Mouse (Mus musculus) intestine, embryonic 16.5 days (tissue): ENCODE results near the gene Slc39a13. TPM values are rescaled to one million over a fixed set of nuclear protein-coding genes. Genes with fewer than 3 reads are reported as not detected.

Experiments used
- ATAC-seq: fragments of 200-750 bp; cut with Nextera tagmentation; 2 replicates; pipeline ENCODE4 v1.8.0; 2017; ENCODE audit warnings: moderate TSS enrichment, moderate library complexity
- H3K27ac ChIP-seq: fragments of 300-500 bp; sonication (generic); 2 replicates; pipeline ENCODE4 v1.5.1; 2014; ENCODE audit warnings: mild to moderate bottlenecking, low read length
- H3K27me3 ChIP-seq: fragments of 300-500 bp; sonication (generic); replicated peaks from 2 replicates; pipeline ENCODE4 v1.6.1; 2014; ENCODE audit warnings: low read length, control low read depth, mixed read lengths; ENCODE audit not compliant: control insufficient read depth, insufficient read depth
- H3K36me3 ChIP-seq: fragments of 300-500 bp; sonication (generic); 2 replicates; pipeline ENCODE4 v1.6.1; 2014; ENCODE audit warnings: low read length, control low read depth; ENCODE audit not compliant: control insufficient read depth, insufficient read depth
- H3K4me1 ChIP-seq: fragments of 300-500 bp; sonication (generic); 2 replicates; pipeline ENCODE4 v1.6.1; 2014; ENCODE audit warnings: low read length, control low read depth, mixed read lengths; ENCODE audit not compliant: control insufficient read depth, insufficient read depth
- H3K4me2 ChIP-seq: fragments of 300-500 bp; sonication (generic); 2 replicates; pipeline ENCODE4 v1.6.1; 2014; ENCODE audit warnings: low read depth, low read length, control low read depth
- H3K4me3 ChIP-seq: fragments of 300-500 bp; sonication (generic); 2 replicates; pipeline ENCODE4 v1.5.1; 2014; ENCODE audit warnings: mild to moderate bottlenecking, low read length
- H3K9ac ChIP-seq: fragments of 300-500 bp; sonication (generic); 2 replicates; pipeline ENCODE4 v1.6.1; 2014; ENCODE audit warnings: low read depth, low read length
- H3K9me3 ChIP-seq: fragments of 300-500 bp; sonication (generic); 2 replicates; pipeline ENCODE4 v1.6.1; 2016; ENCODE audit warnings: low read length, control low read depth; ENCODE audit not compliant: control insufficient read depth
- whole genome bisulfite sequencing: fragments of 180-500 bp; shearing (Covaris S2); extraction: QIAGEN DNeasy Blood & Tissue Kit; methylation state at CpG from one replicate; pipeline ENCODE4 v1.1.7; 2014; 5-methylcytosine and 5-hydroxymethylcytosine counted together
- polyA plus RNA-seq: library from polyadenylated mRNA; unstranded; fragments of >200 nt; fragmentation: Nextera tagmentation; extraction: Ambion mirVana; gene quantifications from 2 replicates; pipeline ENCODE4 v1.2.1, GENCODE M21; 2015

The Slc39a13 gene
- 30.2 and 32.3 TPM in 2 replicates for polyA plus RNA-seq

- peak; percentile 97 for ATAC-seq
- under 1% methylated on average over 65 of the region's 69 CpGs for WGBS
- Histone ChIP-seq H3K36me3 (no peaks in the 10 kb centered on the region), H3K27ac (peak within 1 kb of the TSS; percentile 85), H3K4me1 (peaks cover 13% of the 10 kb centered on the region), H3K4me2 (peak within 1 kb of the TSS; percentile 94), H3K4me3 (peak within 1 kb of the TSS; percentile 71), H3K9me3 (no peaks in the 10 kb centered on the region), H3K9ac (peak within 1 kb of the TSS; percentile 78), H3K27me3 (no peaks in the 10 kb centered on the region)
Measured at GRCm38 (mm10) chr2:91070076-91070800, at the start of gene Slc39a13. TSS of gene Slc39a13 (minus strand) at chr2:91070417.

GRCm38 (mm10) chr2:91119551-91119950 is 49.3 kb upstream of the Slc39a13 start:
- WGBS, result 80% methylated on average over 6 of the region's 6 CpGs

GRCm38 (mm10) chr2:91119061-91119460 is 48.8 kb upstream of the Slc39a13 start:
- Histone ChIP-seq H3K36me3 (no peaks in the 10 kb centered on the region), H3K9me3 (no peaks in the 10 kb centered on the region), H3K27ac (no peak overlapping the region), H3K4me2 (no peak overlapping the region), H3K27me3 (no peaks in the 10 kb centered on the region), H3K4me3 (no peak overlapping the region), H3K9ac (no peak overlapping the region), H3K4me1 (no peaks in the 10 kb centered on the region)
- no peak for ATAC-seq
- 89% methylated on average over 19 of the region's 19 CpGs for WGBS

More at GRCm38 (mm10) chr2:91119551-91119950, 49.3 kb upstream of the Slc39a13 start:
- Histone ChIP-seq H3K4me1 (no peaks in the 10 kb centered on the region), H3K4me3 (no peak overlapping the region), H3K36me3 (no peaks in the 10 kb centered on the region), H3K27me3 (no peaks in the 10 kb centered on the region), H3K9me3 (no peaks in the 10 kb centered on the region), H3K4me2 (no peak overlapping the region), H3K9ac (no peak overlapping the region), H3K27ac (no peak overlapping the region)
- ATAC-seq, result no peak

- 56% methylated on average over 1 of the region's 1 CpGs for WGBS
- H3K4me2 ChIP-seq, result no peak overlapping the region
- H3K9ac ChIP-seq, result no peak overlapping the region
- ATAC-seq, result no peak
- H3K4me1 ChIP-seq, result no peaks in the 10 kb centered on the region
- H3K27me3 ChIP-seq, result no peaks in the 10 kb centered on the region
- no peaks in the 10 kb centered on the region for H3K9me3 ChIP-seq
- no peak overlapping the region for H3K4me3 ChIP-seq
- no peak overlapping the region for H3K27ac ChIP-seq
- no peaks in the 10 kb centered on the region for H3K36me3 ChIP-seq
Measured at GRCm38 (mm10) chr2:91118647-91119046, 48.4 kb upstream of the Slc39a13 start.

- no peak within 1 kb of the TSS for H3K4me3 ChIP-seq
- H3K27ac ChIP-seq, result no peak within 1 kb of the TSS
- WGBS, result 78% methylated on average over 11 of the region's 11 CpGs
- H3K4me1 ChIP-seq, result no peaks in the 10 kb centered on the region; the same call in 1 of the 2 replicates
- no peaks in the 10 kb centered on the region for H3K36me3 ChIP-seq
- no peak for ATAC-seq
- no peaks in the 10 kb centered on the region for H3K9me3 ChIP-seq
- no peak within 1 kb of the TSS for H3K9ac ChIP-seq
- H3K4me2 ChIP-seq, result no peak within 1 kb of the TSS
- H3K27me3 ChIP-seq, result no peaks in the 10 kb centered on the region
Measured at GRCm38 (mm10) chr2:91117585-91118275, 47.5 kb upstream of the Slc39a13 start, which contains the start of gene Mybpc3. TSS of gene Mybpc3 (plus strand) at chr2:91118144.

GRCm38 (mm10) chr2:91116842-91117241 is 46.6 kb upstream of the Slc39a13 start:
- Histone ChIP-seq H3K4me1 (no peaks in the 10 kb centered on the region; the same call in 1 of the 2 replicates), H3K27me3 (no peaks in the 10 kb centered on the region), H3K4me2 (no peak overlapping the region), H3K27ac (no peak overlapping the region), H3K9ac (no peak overlapping the region), H3K9me3 (no peaks in the 10 kb centered on the region), H3K4me3 (no peak overlapping the region), H3K36me3 (no peaks in the 10 kb centered on the region)
- no peak for ATAC-seq
- 80% methylated on average over 5 of the region's 5 CpGs for WGBS

- Histone ChIP-seq H3K27ac (no peak overlapping the region), H3K36me3 (no peaks in the 10 kb centered on the region), H3K27me3 (no peaks in the 10 kb centered on the region), H3K9me3 (no peaks in the 10 kb centered on the region), H3K4me1 (no peaks in the 10 kb centered on the region; the same call in 1 of the 2 replicates), H3K4me3 (peak overlapping the region; percentile 54), H3K4me2 (peak overlapping the region; percentile 96), H3K9ac (peak overlapping the region; percentile 82)
- no peak for ATAC-seq
- 38% methylated on average over 12 of the region's 12 CpGs for WGBS
Measured at GRCm38 (mm10) chr2:91115578-91115970, 45.4 kb upstream of the Slc39a13 start.

GRCm38 (mm10) chr2:91114781-91115577 is 44.8 kb upstream of the Slc39a13 start:
- peak overlapping the region; percentile 82 for H3K9ac ChIP-seq
- no peaks in the 10 kb centered on the region for H3K36me3 ChIP-seq
- peak; percentile 87 for ATAC-seq
- peak overlapping the region; percentile 54 for H3K4me3 ChIP-seq
- peak overlapping the region; percentile 96 for H3K4me2 ChIP-seq
- no peaks in the 10 kb centered on the region for H3K27me3 ChIP-seq
- H3K9me3 ChIP-seq, result no peaks in the 10 kb centered on the region
- H3K27ac ChIP-seq, result no peak overlapping the region
- 6% methylated on average over 42 of the region's 42 CpGs for WGBS
- H3K4me1 ChIP-seq, result no peaks in the 10 kb centered on the region; the same call in 1 of the 2 replicates

GRCm38 (mm10) chr2:91113852-91114251 is 43.6 kb upstream of the Slc39a13 start:
- no peak overlapping the region for H3K9ac ChIP-seq
- no peaks in the 10 kb centered on the region for H3K27me3 ChIP-seq
- H3K4me3 ChIP-seq, result no peak overlapping the region
- H3K36me3 ChIP-seq, result no peaks in the 10 kb centered on the region
- no peaks in the 10 kb centered on the region; the same call in 1 of the 2 replicates for H3K4me1 ChIP-seq
- WGBS, result 78% methylated on average over 6 of the region's 6 CpGs
- no peak overlapping the region for H3K4me2 ChIP-seq
- no peak overlapping the region for H3K27ac ChIP-seq
- no peak for ATAC-seq
- H3K9me3 ChIP-seq, result no peaks in the 10 kb centered on the region
